Mouse (Mus musculus): ENCODE measurements around the gene Banp.

The Banp gene

GRCm38 (mm10) chr8:122019162-122019561, 69.6 kb downstream of the Banp start:
- DNase-seq (ENCODE audit: low spot score), result no peak

- DNase-seq (ENCODE audit: low spot score), result no peak
Observed at GRCm38 (mm10) chr8:122020050-122020771, 70.7 kb downstream of the Banp start.

- DNase-seq (ENCODE audit: low spot score), result no peak
Observed at GRCm38 (mm10) chr8:122021725-122022124, 72.2 kb downstream of the Banp start.

- no peak for DNase-seq (ENCODE audit: low spot score)
Observed at GRCm38 (mm10) chr8:122022274-122022673, 72.7 kb downstream of the Banp start.

- DNase-seq (ENCODE audit: low spot score), result no peak
Observed at GRCm38 (mm10) chr8:122022705-122023104, 73.2 kb downstream of the Banp start.

GRCm38 (mm10) chr8:122025546-122025945, 76.0 kb downstream of the Banp start:
- no peak for DNase-seq (ENCODE audit: low spot score)

GRCm38 (mm10) chr8:122028116-122028515, 78.6 kb downstream of the Banp start:
- DNase-seq (ENCODE audit: low spot score), result no peak

GRCm38 (mm10) chr8:122030965-122031364, 81.4 kb downstream of the Banp start:
- DNase-seq (ENCODE audit: low spot score), result no peak

- no peak for DNase-seq (ENCODE audit: low spot score)
Observed at GRCm38 (mm10) chr8:122032741-122033140, 83.2 kb downstream of the Banp start.

GRCm38 (mm10) chr8:122035543-122035942, 86.0 kb downstream of the Banp start:
- no peak for DNase-seq (ENCODE audit: low spot score)

- DNase-seq (ENCODE audit: low spot score), result no peak
Observed at GRCm38 (mm10) chr8:122036325-122036724, 86.8 kb downstream of the Banp start.

- DNase-seq (ENCODE audit: low spot score), result no peak
Observed at GRCm38 (mm10) chr8:122037279-122037678, 87.7 kb downstream of the Banp start.

- no peak for DNase-seq (ENCODE audit: low spot score)
Observed at GRCm38 (mm10) chr8:122038076-122038475, 88.5 kb downstream of the Banp start.

GRCm38 (mm10) chr8:122039452-122039851, 89.9 kb downstream of the Banp start:
- DNase-seq (ENCODE audit: low spot score), result no peak

- DNase-seq (ENCODE audit: low spot score), result no peak
Observed at GRCm38 (mm10) chr8:122047206-122047870, 97.8 kb downstream of the Banp start.

- no peak for DNase-seq (ENCODE audit: low spot score)
Observed at GRCm38 (mm10) chr8:122049266-122049665, 99.7 kb downstream of the Banp start.

GRCm38 (mm10) chr8:122049923-122050322, 100.4 kb downstream of the Banp start:
- no peak for DNase-seq (ENCODE audit: low spot score)

GRCm38 (mm10) chr8:122050620-122051019, 101.1 kb downstream of the Banp start:
- DNase-seq (ENCODE audit: low spot score), result no peak

- no peak for DNase-seq (ENCODE audit: low spot score)
Observed at GRCm38 (mm10) chr8:122055321-122055720, 105.8 kb downstream of the Banp start.

GRCm38 (mm10) chr8:122056113-122056512, 106.6 kb downstream of the Banp start:
- no peak for DNase-seq (ENCODE audit: low spot score)

- no peak for DNase-seq (ENCODE audit: low spot score)
Observed at GRCm38 (mm10) chr8:122056882-122057281, 107.3 kb downstream of the Banp start.

- DNase-seq (ENCODE audit: low spot score), result no peak
Observed at GRCm38 (mm10) chr8:122058510-122058909, 109.0 kb downstream of the Banp start.

GRCm38 (mm10) chr8:122058951-122059350, 109.4 kb downstream of the Banp start:
- no peak for DNase-seq (ENCODE audit: low spot score)
